Mouse (Mus musculus) liver, adult 2 months (tissue): ENCODE data around the gene Prdm5.

Experiments
- CTCF ChIP-seq: fragments of 200-500 bp; IDR thresholded peaks from 2 replicates; pipeline ENCODE4 v1.5.1; 2011; ENCODE audit warnings: low read depth, low read length, control low read depth
- POLR2A ChIP-seq: fragments of 200-500 bp; IDR thresholded peaks from 2 replicates; pipeline ENCODE4 v1.6.1; 2011; ENCODE audit warnings: low read length, control low read depth; ENCODE audit not compliant: insufficient read depth; ENCODE audit errors: extremely low read depth

DNA sequence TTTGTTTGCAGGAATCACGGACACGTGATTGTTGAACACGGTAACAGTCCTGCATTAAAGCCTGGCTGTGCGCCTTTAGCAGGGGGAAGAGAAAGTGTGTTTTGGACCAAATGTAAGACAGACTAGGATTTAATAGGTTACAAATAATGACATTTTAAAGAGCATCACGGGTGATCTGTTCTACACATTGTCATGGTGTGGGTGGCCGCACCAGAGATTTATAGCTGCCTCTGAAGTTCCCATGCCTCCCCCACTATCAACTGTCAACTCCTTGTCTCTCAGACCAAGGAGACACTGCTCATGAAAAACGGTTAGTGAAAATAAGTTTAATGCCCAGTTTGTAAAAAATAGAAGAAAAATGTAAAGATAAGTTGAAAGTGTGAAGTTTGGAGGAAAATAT lies 2.7 kb downstream of the Prdm5 start:
- no peak for TF ChIP-seq CTCF
- TF ChIP-seq POLR2A = no peak
